Mouse (Mus musculus): ENCODE measurements around the gene Itga5. TPM values are rescaled to one million over a fixed set of nuclear protein-coding genes. Genes with fewer than 3 reads are reported as not detected.

The Itga5 gene
- total RNA-seq, 2 experiments from 2014 or later = 2.6 to 3.0 TPM

DNA sequence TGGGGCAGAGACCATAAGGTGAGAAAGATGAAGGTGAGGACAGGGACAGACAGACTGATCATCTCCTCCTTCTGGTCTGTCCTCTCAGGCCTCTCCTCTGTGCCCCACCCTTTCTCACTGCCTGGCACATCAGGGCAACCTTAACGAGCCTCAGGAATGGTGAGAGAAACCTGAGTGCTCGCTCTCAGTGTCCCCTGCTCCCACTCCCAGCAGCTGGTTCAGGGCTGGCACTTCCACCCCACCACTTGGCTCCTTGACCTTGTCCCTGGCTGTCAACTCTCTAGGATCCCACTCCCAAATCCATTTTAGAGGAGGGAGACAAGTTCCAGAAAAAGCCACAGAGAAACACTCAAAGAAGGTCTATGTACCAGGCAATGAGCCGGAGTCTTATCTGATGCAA lies 31.5 kb downstream of the Itga5 start:
- no peak for TF ChIP-seq CTCF (IDR thresholded peaks at IDR 0.05)
- Histone ChIP-seq H3K4me3 (no peak overlapping the region), H3K27ac (peak overlapping the region; percentile 68)
- intact Hi-C loops (cut with DNase I) = loop anchor here (10.0 kb wide), 1 partner anchor 590 kb away; no protein-coding TSS in a partner anchor
- no peak for DNase-seq (ENCODE audit: extremely low spot score in 1 of 2, low spot score in 2 of 2)

DNA sequence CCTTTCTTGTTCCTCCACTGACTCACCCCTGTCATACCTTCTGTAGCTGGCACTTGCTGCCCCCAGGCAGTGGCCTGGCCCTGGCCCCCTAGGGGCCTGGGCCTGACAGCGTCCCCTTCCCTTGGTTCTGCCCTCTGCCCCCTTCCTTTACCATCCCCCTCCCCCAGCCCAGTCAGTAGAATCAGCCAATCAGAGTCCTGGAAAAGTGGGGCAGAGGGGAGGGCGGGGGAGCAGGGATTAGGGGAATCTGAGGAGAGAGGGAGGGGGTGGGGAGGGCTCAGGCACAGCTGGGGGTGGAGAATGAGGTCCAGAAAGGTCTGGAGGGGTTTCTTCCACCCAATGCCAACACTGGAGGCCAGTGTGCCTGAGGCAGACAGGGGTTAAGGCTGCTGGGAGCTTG lies 32.4 kb downstream of the Itga5 start:
- intact Hi-C loops (cut with DNase I) = loop anchor here (10.0 kb wide), 1 partner anchor 589 kb away; no protein-coding TSS in a partner anchor
- TF ChIP-seq CTCF (IDR thresholded peaks at IDR 0.05) = no peak
- no peak for DNase-seq (ENCODE audit: extremely low spot score in 1 of 2, low spot score in 2 of 2)
- H3K27ac ChIP-seq = peak overlapping the region; percentile 82
- H3K4me3 ChIP-seq = no peak overlapping the region

- Histone ChIP-seq H3K4me3 (no peak overlapping the region), H3K27ac (peak overlapping the region; percentile 82)
- intact Hi-C loops (cut with DNase I) = loop anchor here (10.0 kb wide), 1 partner anchor 589 kb away; no protein-coding TSS in a partner anchor
- DNase-seq (ENCODE audit: extremely low spot score in 1 of 2, low spot score in 2 of 2) = no peak
- no peak for TF ChIP-seq CTCF (IDR thresholded peaks at IDR 0.05)
Observed at GRCm38 (mm10) chr15:103333738-103334137, 32.8 kb downstream of the Itga5 start.

DNA sequence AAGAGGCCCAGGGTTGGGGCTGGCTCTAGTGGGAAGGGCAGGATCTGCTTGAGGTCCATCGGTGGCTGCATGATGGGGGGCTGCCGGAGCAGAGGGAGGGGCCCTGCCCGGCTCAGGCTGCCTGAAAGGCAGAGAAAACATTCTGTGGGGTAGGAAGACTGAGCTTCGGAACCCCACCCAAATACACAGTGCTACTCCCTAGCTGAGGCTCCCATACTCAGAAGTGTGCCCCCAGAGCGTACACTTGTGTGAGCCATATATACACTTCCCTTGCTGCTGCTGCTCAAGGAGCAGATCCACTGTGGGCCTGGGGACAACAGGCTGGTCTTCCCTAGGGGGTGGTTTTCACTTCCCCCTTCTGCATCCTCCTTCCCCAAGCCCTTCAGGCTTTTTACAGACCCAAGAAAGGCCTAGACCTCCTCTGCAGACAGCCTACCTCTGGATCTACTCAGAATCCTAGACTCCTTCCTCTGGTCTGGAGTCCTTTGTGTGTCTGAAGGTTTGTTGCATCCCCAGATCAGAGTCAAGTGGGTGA lies 33.4 kb downstream of the Itga5 start:
- no peak for DNase-seq (ENCODE audit: extremely low spot score in 1 of 2, low spot score in 2 of 2)
- intact Hi-C loops (cut with DNase I) = loop anchor here (10.0 kb wide), 1 partner anchor 588 kb away; no protein-coding TSS in a partner anchor
- Histone ChIP-seq H3K4me3 (no peak overlapping the region), H3K27ac (peak overlapping the region; percentile 82; the same call in 1 of the 2 replicates)
- no peak for TF ChIP-seq CTCF (IDR thresholded peaks at IDR 0.05)

- intact Hi-C loops (cut with DNase I) = no loop called here
- DNase-seq (ENCODE audit: extremely low spot score in 1 of 2, low spot score in 2 of 2) = peak; percentile 79 to 82
- peak overlapping the region; percentile 70 for H3K4me3 ChIP-seq
- peak; percentile 94 for TF ChIP-seq CTCF (IDR thresholded peaks at IDR 0.05)
- H3K27ac ChIP-seq = peak overlapping the region; percentile 56; the same call in 1 of the 2 replicates
Observed at GRCm38 (mm10) chr15:103323455-103324247, 42.9 kb downstream of the Itga5 start.

GRCm38 (mm10) chr15:103323070-103323454 lies 43.5 kb downstream of the Itga5 start:
- Histone ChIP-seq H3K27ac (peak overlapping the region; percentile 56), H3K4me3 (peak overlapping the region; percentile 70)
- no peak for DNase-seq (ENCODE audit: extremely low spot score in 1 of 2, low spot score in 2 of 2)
- intact Hi-C loops (cut with DNase I) = no loop called here
- no peak for TF ChIP-seq CTCF (IDR thresholded peaks at IDR 0.05)

- DNase-seq (ENCODE audit: extremely low spot score in 1 of 2, low spot score in 2 of 2) = no peak
- Histone ChIP-seq H3K27ac (peak overlapping the region; percentile 56), H3K4me3 (peak overlapping the region; percentile 70)
- no peak for TF ChIP-seq CTCF (IDR thresholded peaks at IDR 0.05)
- intact Hi-C loops (cut with DNase I) = no loop called here
Observed at GRCm38 (mm10) chr15:103322396-103322795, 44.2 kb downstream of the Itga5 start.

- Histone ChIP-seq H3K4me3 (no peak overlapping the region), H3K27ac (peak overlapping the region; percentile 16; the same call in 1 of the 2 replicates)
- no peak for DNase-seq (ENCODE audit: extremely low spot score in 1 of 2, low spot score in 2 of 2)
- intact Hi-C loops (cut with DNase I) = no loop called here
- TF ChIP-seq CTCF (IDR thresholded peaks at IDR 0.05) = peak; percentile 44
Observed at GRCm38 (mm10) chr15:103321076-103321475, 45.5 kb downstream of the Itga5 start.

DNA sequence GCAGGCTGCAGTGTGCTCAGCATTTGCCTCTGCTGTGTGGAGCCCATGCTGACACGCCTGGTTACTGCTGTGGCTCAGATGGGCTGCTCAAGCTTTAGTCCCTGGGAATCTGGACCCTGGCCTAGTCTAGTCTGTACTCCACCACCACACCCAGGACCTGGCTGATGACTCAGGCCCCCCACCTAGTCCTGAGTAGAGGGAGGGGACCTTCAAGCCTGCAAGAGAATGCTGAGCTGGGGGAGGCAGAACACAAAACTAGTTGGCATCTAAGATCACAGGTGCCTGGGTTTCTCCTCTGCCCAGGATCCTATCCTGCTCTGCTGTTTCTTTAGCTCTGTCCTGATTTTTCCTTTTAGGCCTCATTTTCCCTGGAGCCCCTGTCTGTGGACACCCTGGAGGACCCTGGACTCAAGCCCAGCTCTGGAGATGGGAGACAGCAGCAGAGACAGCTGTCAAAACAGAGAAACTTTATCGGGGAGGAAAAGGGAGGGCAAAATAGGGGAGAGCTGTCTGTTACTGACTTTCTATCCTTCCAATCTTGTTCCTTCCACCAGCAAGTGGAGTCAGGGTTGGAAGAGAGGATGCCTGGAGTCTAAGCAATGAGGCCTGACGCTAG lies 48.3 kb downstream of the Itga5 start:
- no peak for DNase-seq (ENCODE audit: extremely low spot score in 1 of 2, low spot score in 2 of 2)
- intact Hi-C loops (cut with DNase I) = loop anchor here (10.0 kb wide), 1 partner anchor 304 kb away; the partner anchor contains the start of gene Hoxc4
- TF ChIP-seq CTCF (IDR thresholded peaks at IDR 0.05) = no peak
- no peak overlapping the region; the same call in 1 of the 2 replicates for H3K27ac ChIP-seq
- H3K4me3 ChIP-seq = no peak overlapping the region

DNA sequence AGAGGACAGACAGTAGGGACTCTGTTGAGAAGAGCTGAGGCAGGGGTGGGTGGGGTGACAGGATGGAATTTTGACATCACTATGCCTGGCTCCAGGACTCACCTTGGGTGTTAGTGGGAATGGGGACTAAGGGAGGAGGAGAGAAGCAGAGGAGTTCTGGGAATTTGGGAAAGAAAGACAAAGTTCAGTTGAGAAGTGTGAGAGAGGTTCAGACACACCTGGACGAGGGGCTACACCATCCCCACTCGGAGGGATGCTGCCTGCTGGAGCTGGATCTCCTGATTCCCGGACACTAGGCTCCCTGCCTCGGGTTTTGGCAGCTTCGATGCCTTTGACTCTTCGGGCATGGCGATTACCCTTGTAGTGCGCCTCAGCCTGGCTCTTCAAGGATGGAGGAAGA lies 48.8 kb downstream of the Itga5 start:
- TF ChIP-seq CTCF (IDR thresholded peaks at IDR 0.05) = no peak
- intact Hi-C loops (cut with DNase I) = loop anchor here (10.0 kb wide), 1 partner anchor 303 kb away; the partner anchor contains the start of gene Hoxc4
- Histone ChIP-seq H3K27ac (no peak overlapping the region; the same call in 1 of the 2 replicates), H3K4me3 (no peak overlapping the region)
- DNase-seq (ENCODE audit: extremely low spot score in 1 of 2, low spot score in 2 of 2) = no peak

- no peak for DNase-seq (ENCODE audit: extremely low spot score in 1 of 2, low spot score in 2 of 2)
- Histone ChIP-seq H3K27ac (no peak overlapping the region), H3K4me3 (no peak overlapping the region)
- intact Hi-C loops (cut with DNase I) = loop anchor here (10.0 kb wide), 1 partner anchor 302 kb away; the partner anchor contains the start of gene Hoxc4
- TF ChIP-seq CTCF (IDR thresholded peaks at IDR 0.05) = no peak
Observed at GRCm38 (mm10) chr15:103317120-103317519, 49.4 kb downstream of the Itga5 start.
